Mouse (Mus musculus): ENCODE data around the gene Psmb7. TPM values are rescaled to one million over a fixed set of nuclear protein-coding genes. Genes with fewer than 3 reads are reported as not detected.

Gene Psmb7
- polyA plus RNA-seq, 1 experiment from 2014 or later: 282 TPM

DNA sequence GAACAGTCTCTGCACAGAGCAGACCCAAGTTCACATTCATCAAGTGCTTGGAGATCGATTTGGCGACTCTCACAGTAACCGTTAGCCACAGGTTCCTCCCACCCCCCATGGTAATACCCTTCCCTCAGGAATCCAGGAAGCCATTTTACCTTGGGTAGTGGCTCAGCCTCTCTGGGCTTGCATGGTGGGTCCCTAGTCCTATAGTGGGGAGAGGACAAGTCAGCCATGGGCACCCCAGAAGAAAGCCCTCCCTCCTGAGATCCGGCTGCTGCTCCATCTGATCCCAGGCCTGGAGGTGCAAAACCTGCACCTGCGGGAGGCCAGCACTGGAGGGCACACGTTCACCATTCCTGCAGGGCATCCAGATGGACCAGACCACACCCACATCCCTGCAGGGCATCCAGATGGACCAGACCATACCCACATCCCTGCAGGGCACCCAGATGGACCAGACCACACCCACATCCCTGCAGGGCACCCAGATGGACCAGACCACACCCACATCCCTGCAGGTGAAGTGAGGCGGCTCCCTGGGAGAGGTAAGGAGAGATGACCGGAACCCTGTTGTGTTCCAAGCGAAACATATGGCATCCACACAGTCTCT, 31.6 kb upstream of the Psmb7 start:
- H3K4me1 ChIP-seq (ENCODE audit: control insufficient read depth, insufficient read depth, low read length): no peaks in the 10 kb centered on the region
- H3K9ac ChIP-seq (replicated peaks; ENCODE audit: low read length): no peak overlapping the region
- DNase-seq (no peak), ATAC-seq (ENCODE audit: low FRiP score, low TSS enrichment) (no peak; the same call in 1 of the 2 replicates)
- H3K4me2 ChIP-seq (ENCODE audit: low read length): no peak overlapping the region
- H3K36me3 ChIP-seq (ENCODE audit: control insufficient read depth, insufficient read depth, low read length): no peaks in the 10 kb centered on the region
- H3K9me3 ChIP-seq (ENCODE audit: control insufficient read depth, low read length): no peaks in the 10 kb centered on the region
- H3K4me3 ChIP-seq (replicated peaks; ENCODE audit: low read depth, low read length): no peak overlapping the region
- 60% methylated on average over 9 of the region's 9 CpGs for WGBS
- H3K27ac ChIP-seq (replicated peaks; ENCODE audit: low read depth, low read length): no peak overlapping the region
- H3K27me3 ChIP-seq (ENCODE audit: control insufficient read depth, insufficient read depth, low read length): no peaks in the 10 kb centered on the region

GRCm38 (mm10) chr2:38672496-38672895, 28.6 kb upstream of the Psmb7 start:
- no peak overlapping the region for H3K4me3 ChIP-seq (replicated peaks; ENCODE audit: low read depth, low read length)
- H3K27ac ChIP-seq (replicated peaks; ENCODE audit: low read depth, low read length): no peak overlapping the region
- H3K9me3 ChIP-seq (ENCODE audit: control insufficient read depth, low read length): no peaks in the 10 kb centered on the region
- WGBS: 62% methylated on average over 10 of the region's 11 CpGs
- H3K4me2 ChIP-seq (ENCODE audit: low read length): no peak overlapping the region
- H3K36me3 ChIP-seq (ENCODE audit: control insufficient read depth, insufficient read depth, low read length): no peaks in the 10 kb centered on the region
- 0 out of 2 replicates have a peak, but pooled peaks cover 4% of the 10 kb centered on the region for H3K4me1 ChIP-seq (ENCODE audit: control insufficient read depth, insufficient read depth, low read length)
- H3K27me3 ChIP-seq (ENCODE audit: control insufficient read depth, insufficient read depth, low read length): peaks cover 4% of the 10 kb centered on the region; the same call in 1 of the 2 replicates
- ATAC-seq (ENCODE audit: low FRiP score, low TSS enrichment) (no peak), DNase-seq (no peak)
- H3K9ac ChIP-seq (replicated peaks; ENCODE audit: low read length): no peak overlapping the region

- Histone ChIP-seq H3K9ac (replicated peaks; ENCODE audit: low read length) (no peak overlapping the region), H3K27me3 (ENCODE audit: control insufficient read depth, insufficient read depth, low read length) (peaks cover 4% of the 10 kb centered on the region; the same call in 1 of the 2 replicates), H3K4me1 (ENCODE audit: control insufficient read depth, insufficient read depth, low read length) (0 out of 2 replicates have a peak, but pooled peaks cover 4% of the 10 kb centered on the region), H3K4me3 (replicated peaks; ENCODE audit: low read depth, low read length) (no peak overlapping the region), H3K36me3 (ENCODE audit: control insufficient read depth, insufficient read depth, low read length) (no peaks in the 10 kb centered on the region), H3K4me2 (ENCODE audit: low read length) (peak overlapping the region; percentile 27), H3K9me3 (ENCODE audit: control insufficient read depth, low read length) (no peaks in the 10 kb centered on the region), H3K27ac (replicated peaks; ENCODE audit: low read depth, low read length) (no peak overlapping the region)
- DNase-seq (peak; percentile 53), ATAC-seq (ENCODE audit: low FRiP score, low TSS enrichment) (no peak)
- WGBS: 11% methylated on average over 17 of the region's 17 CpGs
Observed at GRCm38 (mm10) chr2:38668802-38669580, 25.1 kb upstream of the Psmb7 start.

DNA sequence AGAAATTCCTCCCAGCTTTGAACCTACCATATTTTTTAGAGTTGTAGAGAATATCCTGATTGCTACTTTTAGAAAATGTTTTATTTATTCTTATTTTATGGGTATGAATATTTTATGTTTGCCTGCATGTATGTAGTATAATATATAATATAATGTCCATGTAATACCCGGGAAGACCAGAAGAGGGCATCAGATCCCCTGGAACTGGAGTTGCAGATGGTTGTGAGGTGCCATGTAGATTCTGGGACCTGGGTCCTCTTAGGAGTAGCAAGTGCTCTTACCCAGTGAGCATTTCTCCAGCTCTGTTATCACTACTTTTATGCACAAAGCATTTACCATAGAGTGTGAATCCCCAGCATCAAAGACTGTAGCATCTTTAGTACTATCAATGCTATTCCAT, 17.5 kb upstream of the Psmb7 start:
- ATAC-seq (ENCODE audit: low FRiP score, low TSS enrichment): no peak
- 2% methylated on average over 1 of the region's 1 CpGs for WGBS

GRCm38 (mm10) chr2:38658338-38658836, 14.5 kb upstream of the Psmb7 start:
- Histone ChIP-seq H3K4me3 (replicated peaks; ENCODE audit: low read depth, low read length) (peak overlapping the region; percentile 32), H3K4me2 (ENCODE audit: low read length) (peak overlapping the region; percentile 53), H3K9me3 (ENCODE audit: control insufficient read depth, low read length) (no peaks in the 10 kb centered on the region), H3K36me3 (ENCODE audit: control insufficient read depth, insufficient read depth, low read length) (no peaks in the 10 kb centered on the region), H3K9ac (replicated peaks; ENCODE audit: low read length) (peak overlapping the region; percentile 49), H3K27me3 (ENCODE audit: control insufficient read depth, insufficient read depth, low read length) (no peaks in the 10 kb centered on the region), H3K4me1 (ENCODE audit: control insufficient read depth, insufficient read depth, low read length) (no peaks in the 10 kb centered on the region), H3K27ac (replicated peaks; ENCODE audit: low read depth, low read length) (peak overlapping the region; percentile 72)
- DNase-seq (peak; percentile 91), ATAC-seq (ENCODE audit: low FRiP score, low TSS enrichment) (peak; percentile 94)
- under 1% methylated on average over 25 of the region's 25 CpGs for WGBS

More for the DNA sequence above, 17.5 kb upstream of the Psmb7 start:
- Histone ChIP-seq H3K9me3 (ENCODE audit: control insufficient read depth, low read length) (no peaks in the 10 kb centered on the region), H3K9ac (replicated peaks; ENCODE audit: low read length) (no peak overlapping the region), H3K4me3 (replicated peaks; ENCODE audit: low read depth, low read length) (no peak overlapping the region), H3K27me3 (ENCODE audit: control insufficient read depth, insufficient read depth, low read length) (no peaks in the 10 kb centered on the region), H3K27ac (replicated peaks; ENCODE audit: low read depth, low read length) (no peak overlapping the region), H3K4me2 (ENCODE audit: low read length) (no peak overlapping the region), H3K4me1 (ENCODE audit: control insufficient read depth, insufficient read depth, low read length) (no peaks in the 10 kb centered on the region), H3K36me3 (ENCODE audit: control insufficient read depth, insufficient read depth, low read length) (no peaks in the 10 kb centered on the region)
- no peak for DNase-seq

DNA sequence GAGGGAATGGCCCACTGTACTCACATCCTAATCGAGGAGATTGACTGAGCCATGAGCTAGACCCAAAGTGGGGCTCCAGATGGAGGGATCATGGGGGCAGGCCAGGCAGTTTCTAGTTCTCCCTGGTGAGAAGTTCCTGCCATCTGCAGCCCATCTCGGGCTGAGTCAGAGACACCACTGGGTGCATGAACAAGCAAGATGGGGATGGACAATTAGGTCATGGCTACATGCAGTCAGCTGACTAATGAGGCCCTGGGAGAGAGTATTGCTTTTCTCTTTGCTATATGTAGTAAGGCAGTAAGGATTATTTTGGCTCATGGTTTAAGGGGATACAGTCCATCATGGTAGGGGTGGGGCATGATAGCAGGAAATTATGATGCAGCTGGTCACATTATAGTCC, 9.8 kb upstream of the Psmb7 start:
- Histone ChIP-seq H3K4me1 (ENCODE audit: control insufficient read depth, insufficient read depth, low read length) (no peaks in the 10 kb centered on the region), H3K9ac (replicated peaks; ENCODE audit: low read length) (no peak overlapping the region), H3K4me2 (ENCODE audit: low read length) (no peak overlapping the region), H3K9me3 (ENCODE audit: control insufficient read depth, low read length) (no peaks in the 10 kb centered on the region), H3K4me3 (replicated peaks; ENCODE audit: low read depth, low read length) (no peak overlapping the region), H3K27ac (replicated peaks; ENCODE audit: low read depth, low read length) (no peak overlapping the region), H3K27me3 (ENCODE audit: control insufficient read depth, insufficient read depth, low read length) (no peaks in the 10 kb centered on the region), H3K36me3 (ENCODE audit: control insufficient read depth, insufficient read depth, low read length) (no peaks in the 10 kb centered on the region)
- DNase-seq: no peak
- ATAC-seq (ENCODE audit: low FRiP score, low TSS enrichment): no peak
- 68% methylated on average over 2 of the region's 2 CpGs for WGBS

DNA sequence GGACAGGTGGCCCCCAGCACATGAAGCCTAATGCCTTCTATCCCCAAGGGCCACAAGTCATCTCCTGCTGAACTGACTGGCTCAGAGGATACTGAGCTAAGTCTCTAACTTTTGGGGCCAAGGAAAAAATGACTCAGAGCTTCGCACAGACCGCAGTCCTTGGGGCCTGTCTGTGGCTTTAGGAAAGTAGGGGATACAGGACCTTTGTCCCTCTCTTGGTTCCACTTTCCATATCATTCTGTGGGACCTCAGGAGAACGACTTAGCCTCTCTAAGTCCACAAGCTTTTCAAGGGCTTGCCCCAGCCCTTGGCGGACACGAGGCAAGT, 9.4 kb upstream of the Psmb7 start:
- no peaks in the 10 kb centered on the region for H3K36me3 ChIP-seq (ENCODE audit: control insufficient read depth, insufficient read depth, low read length)
- no peak overlapping the region for H3K27ac ChIP-seq (replicated peaks; ENCODE audit: low read depth, low read length)
- H3K4me2 ChIP-seq (ENCODE audit: low read length): no peak overlapping the region
- H3K9me3 ChIP-seq (ENCODE audit: control insufficient read depth, low read length): no peaks in the 10 kb centered on the region
- no peaks in the 10 kb centered on the region for H3K27me3 ChIP-seq (ENCODE audit: control insufficient read depth, insufficient read depth, low read length)
- no peaks in the 10 kb centered on the region for H3K4me1 ChIP-seq (ENCODE audit: control insufficient read depth, insufficient read depth, low read length)
- ATAC-seq (ENCODE audit: low FRiP score, low TSS enrichment) (no peak), DNase-seq (no peak)
- WGBS: 86% methylated on average over 5 of the region's 5 CpGs
- no peak overlapping the region for H3K9ac ChIP-seq (replicated peaks; ENCODE audit: low read length)
- H3K4me3 ChIP-seq (replicated peaks; ENCODE audit: low read depth, low read length): no peak overlapping the region

DNA sequence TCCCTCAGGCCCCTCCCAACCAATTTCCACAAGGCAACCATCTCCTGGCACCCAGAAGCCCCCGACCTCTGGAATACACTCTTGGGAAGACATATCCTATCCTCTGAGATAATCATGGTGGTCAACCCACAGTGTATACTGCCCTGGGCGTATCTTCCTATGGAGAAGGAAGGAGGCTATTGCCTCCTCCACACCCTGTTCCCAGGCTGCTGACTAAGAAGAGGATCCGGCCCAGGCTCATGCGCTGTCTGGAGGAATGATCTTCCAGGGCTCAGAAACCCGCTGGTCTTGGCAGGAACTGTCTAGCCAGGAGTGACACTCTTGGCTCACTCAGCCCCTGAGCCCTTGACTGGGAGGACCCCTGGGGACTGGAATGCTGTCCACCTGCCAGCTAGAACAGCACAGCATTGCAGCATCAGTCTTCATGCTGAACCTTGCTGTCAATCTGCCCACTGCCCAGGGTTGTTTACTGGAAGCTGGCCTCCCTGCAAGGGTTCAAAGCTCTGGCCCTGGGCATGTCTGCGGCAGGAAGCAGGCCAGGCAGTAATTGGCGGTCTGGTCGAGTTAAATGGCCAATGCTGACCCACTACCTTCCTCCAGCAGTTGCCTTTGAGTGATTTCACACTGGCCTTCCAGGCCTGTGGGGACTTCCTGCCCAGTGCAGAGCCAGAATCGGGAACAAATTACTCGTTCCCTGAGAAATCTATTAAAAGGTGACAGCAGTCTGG, 8.8 kb upstream of the Psmb7 start:
- no peak for ATAC-seq (ENCODE audit: low FRiP score, low TSS enrichment)
- no peak for DNase-seq

More for the DNA sequence above, 8.8 kb upstream of the Psmb7 start:
- H3K9ac ChIP-seq (replicated peaks; ENCODE audit: low read length): no peak overlapping the region
- H3K27ac ChIP-seq (replicated peaks; ENCODE audit: low read depth, low read length): no peak overlapping the region
- H3K9me3 ChIP-seq (ENCODE audit: control insufficient read depth, low read length): no peaks in the 10 kb centered on the region
- H3K4me3 ChIP-seq (replicated peaks; ENCODE audit: low read depth, low read length): no peak overlapping the region
- H3K4me2 ChIP-seq (ENCODE audit: low read length): no peak overlapping the region
- H3K36me3 ChIP-seq (ENCODE audit: control insufficient read depth, insufficient read depth, low read length): no peaks in the 10 kb centered on the region
- 65% methylated on average over 10 of the region's 10 CpGs for WGBS
- H3K27me3 ChIP-seq (ENCODE audit: control insufficient read depth, insufficient read depth, low read length): no peaks in the 10 kb centered on the region
- 0 out of 2 replicates have a peak, but pooled peaks cover 2% of the 10 kb centered on the region for H3K4me1 ChIP-seq (ENCODE audit: control insufficient read depth, insufficient read depth, low read length)

Measured in midbrain, embryonic 14.5 days (tissue).